Mouse (Mus musculus) bone marrow, adult 2 months (tissue): ENCODE results near the gene Large1. TPM values are rescaled to one million over a fixed set of nuclear protein-coding genes. Genes with fewer than 3 reads are reported as not detected.

Experiments
- H3K27ac ChIP-seq: fragments of 200-500 bp; 2 replicates; pipeline ENCODE4 v1.5.1; 2012; ENCODE audit warnings: low read depth, mild to moderate bottlenecking, control low read depth, inconsistent platforms, low read length; ENCODE audit not compliant: control insufficient read depth, poor library complexity, insufficient read depth
- H3K4me1 ChIP-seq: fragments of 200-500 bp; 2 replicates; pipeline ENCODE4 v1.6.1; 2011; ENCODE audit warnings: low read length; ENCODE audit not compliant: control insufficient read depth, insufficient read depth
- H3K4me3 ChIP-seq: fragments of 200-500 bp; replicated peaks from 2 replicates; pipeline ENCODE3; 2011; ENCODE audit warnings: mild to moderate bottlenecking, low read depth, low read length, control low read depth; ENCODE audit not compliant: control insufficient read depth
- CTCF ChIP-seq: fragments of 200-500 bp; IDR thresholded peaks from 2 replicates; pipeline ENCODE4 v1.5.1; 2011; ENCODE audit warnings: low read length, control low read depth; ENCODE audit not compliant: control insufficient read depth, insufficient read depth
- POLR2A ChIP-seq: fragments of 200-500 bp; IDR thresholded peaks from 2 replicates; pipeline ENCODE4 v1.6.1; 2011; ENCODE audit warnings: low read depth, mild to moderate bottlenecking, control low read depth, low read length, borderline replicate concordance; ENCODE audit not compliant: control insufficient read depth
- WGBS: fragments of 180-500 bp; shearing (Covaris S2); methylation state at CpG from one replicate; pipeline ENCODE4 v1.1.7; 2018; 5-methylcytosine and 5-hydroxymethylcytosine counted together
- polyA plus RNA-seq: library from polyadenylated mRNA; stranded (reverse); fragments of >200 nt; gene quantifications from 2 replicates; pipeline ENCODE4 v1.2.4, GENCODE M21; 2011; ENCODE audit warnings: low replicate concordance; ENCODE audit not compliant: missing spikeins, insufficient read depth, insufficient read length

The Large1 gene
- polyA plus RNA-seq, 1 experiment, result 2.1 TPM

GRCm38 (mm10) chr8:73219178-73219811 is 134.0 kb downstream of the Large1 start:
- H3K4me3 ChIP-seq, result no peak overlapping the region
- no peaks in the 10 kb centered on the region for H3K4me1 ChIP-seq
- no peak overlapping the region for H3K27ac ChIP-seq
- WGBS, result 79% methylated on average over 6 of the region's 6 CpGs
- TF ChIP-seq CTCF (no peak), POLR2A (no peak)

DNA sequence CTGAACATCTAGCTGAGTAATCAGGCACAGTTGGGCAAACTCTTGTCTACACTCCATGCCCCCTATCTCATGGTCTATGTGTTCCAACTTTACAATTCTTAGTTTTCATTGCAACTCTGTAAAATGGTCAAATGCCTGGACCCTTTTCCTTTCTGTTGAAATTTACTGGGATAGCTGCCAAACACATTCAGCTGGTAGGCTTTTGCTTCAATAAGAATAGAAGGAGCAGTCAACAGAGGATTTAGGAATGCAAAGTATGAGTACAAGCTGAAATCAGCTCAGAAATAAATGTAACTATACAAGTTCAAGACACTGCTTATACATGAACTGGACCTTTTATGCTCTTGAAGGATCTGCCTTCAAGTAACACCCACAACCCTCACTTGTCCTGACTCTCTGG is 146.5 kb downstream of the Large1 start:
- H3K27ac ChIP-seq, result no peak overlapping the region
- TF ChIP-seq CTCF (no peak), POLR2A (no peak)

GRCm38 (mm10) chr8:73201854-73202253 is 151.5 kb downstream of the Large1 start:
- TF ChIP-seq CTCF (no peak), POLR2A (no peak)
- H3K4me1 ChIP-seq, result no peaks in the 10 kb centered on the region

More for the DNA sequence above, 146.5 kb downstream of the Large1 start:
- Histone ChIP-seq H3K4me1 (no peaks in the 10 kb centered on the region), H3K4me3 (no peak overlapping the region)

DNA sequence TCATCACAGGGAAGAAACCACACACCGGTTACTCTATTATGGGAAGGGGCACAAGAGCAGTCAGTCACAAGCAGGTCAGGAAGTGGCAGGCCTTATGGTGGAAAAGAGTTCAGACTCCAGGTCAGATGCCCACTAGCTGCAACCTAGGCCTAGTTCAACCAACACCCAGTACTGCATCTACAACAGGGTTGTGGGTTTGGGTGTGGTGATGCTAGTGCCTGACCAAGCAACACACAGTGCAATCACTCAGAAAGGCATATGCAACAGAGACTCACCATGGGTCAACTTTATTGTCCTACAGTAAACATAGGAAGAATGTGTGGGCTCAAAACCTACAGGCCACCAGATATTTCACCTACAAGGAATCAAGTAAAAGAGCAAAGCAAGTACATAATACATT is 155.6 kb downstream of the Large1 start:
- Histone ChIP-seq H3K4me1 (no peaks in the 10 kb centered on the region), H3K27ac (no peak overlapping the region), H3K4me3 (no peak overlapping the region)
- WGBS, result 80% methylated on average over 1 of the region's 1 CpGs
- no peak for TF ChIP-seq POLR2A
- TF ChIP-seq CTCF, result no peak

More at GRCm38 (mm10) chr8:73201854-73202253, 151.5 kb downstream of the Large1 start:
- H3K4me3 ChIP-seq, result no peak overlapping the region
- 75% methylated on average over 2 of the region's 2 CpGs for WGBS
- no peak overlapping the region for H3K27ac ChIP-seq

GRCm38 (mm10) chr8:73188684-73189083 is 164.7 kb downstream of the Large1 start:
- TF ChIP-seq POLR2A (no peak), CTCF (no peak)
- Histone ChIP-seq H3K4me1 (no peaks in the 10 kb centered on the region), H3K27ac (no peak overlapping the region), H3K4me3 (no peak overlapping the region)
- WGBS, result 85% methylated on average over 1 of the region's 1 CpGs

DNA sequence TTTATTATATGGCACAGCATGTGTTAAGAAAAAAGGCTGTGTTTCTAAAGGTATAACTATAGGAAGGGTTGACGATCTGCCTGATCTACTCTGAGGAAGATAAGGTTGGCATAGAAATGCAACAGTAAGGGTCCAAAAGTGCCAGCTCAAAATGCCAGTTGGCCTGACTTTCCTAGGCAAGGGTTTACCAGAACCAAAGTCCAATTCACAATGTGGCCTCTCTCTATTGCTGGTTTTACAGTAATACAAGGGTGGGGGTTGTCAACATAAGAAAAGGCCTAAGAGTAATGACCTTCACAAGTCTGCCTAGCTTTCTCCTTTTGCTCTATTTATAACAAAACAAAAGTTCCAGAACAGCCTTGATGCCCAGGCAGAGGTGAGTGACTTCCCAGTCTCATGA is 166.0 kb downstream of the Large1 start:
- Histone ChIP-seq H3K4me1 (no peaks in the 10 kb centered on the region), H3K4me3 (no peak overlapping the region), H3K27ac (no peak overlapping the region)
- whole genome bisulfite sequencing, result 70% methylated on average over 1 of the region's 1 CpGs
- no peak for TF ChIP-seq POLR2A
- TF ChIP-seq CTCF, result no peak

GRCm38 (mm10) chr8:73178434-73178833 is 174.9 kb downstream of the Large1 start:
- WGBS, result 89% methylated on average over 1 of the region's 1 CpGs
- TF ChIP-seq CTCF (no peak), POLR2A (no peak)

GRCm38 (mm10) chr8:73172661-73173060 is 180.7 kb downstream of the Large1 start:
- H3K4me1 ChIP-seq, result no peaks in the 10 kb centered on the region
- no peak overlapping the region for H3K4me3 ChIP-seq
- TF ChIP-seq CTCF (no peak), POLR2A (no peak)
- no peak overlapping the region for H3K27ac ChIP-seq

More at GRCm38 (mm10) chr8:73178434-73178833, 174.9 kb downstream of the Large1 start:
- no peak overlapping the region for H3K4me3 ChIP-seq
- no peaks in the 10 kb centered on the region for H3K4me1 ChIP-seq
- no peak overlapping the region for H3K27ac ChIP-seq

- Histone ChIP-seq H3K4me3 (no peak overlapping the region), H3K4me1 (no peaks in the 10 kb centered on the region), H3K27ac (no peak overlapping the region)
- TF ChIP-seq CTCF (no peak), POLR2A (no peak)
- 43% methylated on average over 3 of the region's 3 CpGs for WGBS
Observed at GRCm38 (mm10) chr8:73161994-73162393, 191.3 kb downstream of the Large1 start.
